Mouse (Mus musculus) kidney, postnatal 36 days (tissue): Measurements from ENCODE around the gene Prrx1.

Source experiments
- DNase-seq, 2 experiments: peaks; one replicate each; pipeline ENCODE4 v3.0.0; 2021 to 2022; ENCODE audit warnings: mixed read lengths in 2 of 2

The Prrx1 gene

DNA sequence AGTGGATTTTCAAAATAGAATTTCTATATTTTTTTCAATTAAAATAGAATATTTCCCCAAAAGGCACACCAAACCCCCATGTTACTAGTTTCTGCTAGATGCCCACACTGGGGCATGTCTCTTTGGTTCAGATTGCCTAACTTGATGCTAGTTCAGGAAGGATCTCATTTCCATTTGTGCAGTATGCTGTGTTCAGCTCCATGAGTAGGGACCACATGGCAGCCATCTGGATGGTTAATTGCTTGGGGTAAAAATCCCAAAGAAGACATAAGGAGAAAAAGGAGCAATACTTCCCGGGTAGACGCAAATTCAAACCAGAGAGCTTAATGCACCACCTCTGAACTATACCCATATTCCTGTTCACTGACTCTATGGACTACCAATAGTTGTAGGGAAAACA lies 57.6 kb downstream of the Prrx1 start:
- no peak for DNase-seq

DNA sequence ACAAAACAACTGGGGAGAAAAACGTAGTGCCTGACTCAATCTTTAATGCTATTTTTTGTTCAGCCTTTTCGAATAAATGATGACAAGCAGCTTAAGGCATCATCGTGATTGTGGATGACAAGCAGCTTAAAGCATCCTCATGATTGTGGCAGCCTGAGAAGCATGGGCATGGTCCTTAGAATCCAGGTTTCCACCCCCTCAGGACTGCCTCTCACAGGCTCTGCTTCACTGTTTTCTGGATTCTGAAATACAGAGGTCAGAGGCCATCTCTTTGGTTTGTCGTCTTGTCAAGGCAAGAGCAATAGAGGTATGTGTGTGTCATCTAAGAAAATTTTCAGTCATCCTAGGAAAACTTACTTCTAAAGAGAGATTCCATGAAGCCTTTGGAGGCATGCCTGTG lies 60.7 kb downstream of the Prrx1 start:
- DNase-seq, result no peak

DNA sequence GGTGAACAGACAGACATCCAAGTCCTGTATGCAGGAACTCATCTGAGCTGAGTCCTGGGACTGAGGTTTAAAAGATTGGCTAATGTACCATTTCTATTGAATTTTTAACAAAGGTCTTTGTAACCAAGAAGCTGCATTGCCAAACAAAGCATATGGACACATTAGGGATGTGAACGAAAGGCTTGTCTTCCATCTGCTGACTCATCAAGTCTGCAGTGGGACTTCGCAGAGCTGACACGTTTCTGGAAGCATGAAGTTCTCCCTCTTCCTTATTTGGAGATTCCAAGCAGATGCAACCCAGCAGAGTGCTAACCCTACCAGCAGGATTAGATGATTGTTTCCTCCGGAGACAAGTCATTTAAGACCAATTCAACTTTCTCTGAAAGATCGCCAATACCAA lies 61.2 kb downstream of the Prrx1 start:
- DNase-seq, result no peak

DNA sequence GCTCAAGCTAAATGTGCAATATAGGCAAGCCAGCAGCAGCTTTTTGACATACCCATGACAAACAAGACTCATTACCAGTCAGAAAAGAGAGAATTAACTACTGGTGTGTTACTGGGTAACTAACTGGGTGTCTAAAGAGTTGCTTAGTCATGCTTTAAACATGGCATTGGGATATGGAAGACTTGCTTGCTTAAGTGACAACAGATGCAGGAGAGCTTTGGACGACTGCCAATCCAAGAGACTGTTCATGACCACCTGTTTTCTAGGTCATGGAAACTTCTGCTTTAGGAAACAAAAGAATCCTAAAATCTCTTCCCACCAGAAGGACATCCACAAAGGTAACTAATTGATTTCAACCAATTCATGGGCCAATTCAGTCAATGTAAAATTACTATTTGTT lies 61.7 kb downstream of the Prrx1 start:
- DNase-seq, result no peak

DNA sequence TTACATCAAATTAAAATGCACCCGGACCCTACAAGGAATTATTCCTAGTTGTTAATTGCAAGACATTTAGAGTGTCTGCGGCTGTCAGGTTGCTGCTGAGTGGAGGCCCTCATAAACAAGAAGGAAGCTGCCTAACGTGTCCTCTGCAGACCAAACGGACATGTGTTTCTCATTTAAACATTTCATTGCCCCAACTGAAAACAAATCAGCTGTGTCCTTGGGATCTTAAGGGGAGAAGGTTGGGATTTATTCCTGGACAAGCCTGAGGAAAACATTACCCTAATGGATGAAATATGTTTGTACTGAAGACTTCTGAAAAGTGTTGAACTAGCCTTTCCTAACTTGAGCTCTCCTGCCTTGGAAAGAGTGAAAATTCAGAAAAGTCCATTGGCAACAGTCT lies 74.6 kb downstream of the Prrx1 start:
- DNase-seq, result no peak

DNA sequence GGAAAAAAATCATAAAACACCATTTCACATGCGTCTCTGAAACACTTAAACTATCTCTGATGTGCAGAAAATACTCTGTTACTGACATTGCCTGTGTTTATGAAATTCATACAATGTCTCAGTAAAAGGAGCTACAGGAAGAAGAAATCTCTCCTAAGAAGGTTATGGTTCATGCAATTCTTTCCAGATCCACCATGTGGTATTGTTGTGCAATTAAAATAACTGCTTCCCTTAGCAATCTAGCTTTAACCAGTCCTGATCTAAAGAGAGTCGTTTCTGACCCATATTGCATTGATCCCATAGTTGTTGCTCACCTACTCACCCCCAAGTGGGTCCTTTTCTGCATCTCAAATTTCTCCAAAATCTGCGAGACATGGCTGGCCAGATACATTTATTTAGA lies 82.3 kb downstream of the Prrx1 start:
- no peak for DNase-seq

DNA sequence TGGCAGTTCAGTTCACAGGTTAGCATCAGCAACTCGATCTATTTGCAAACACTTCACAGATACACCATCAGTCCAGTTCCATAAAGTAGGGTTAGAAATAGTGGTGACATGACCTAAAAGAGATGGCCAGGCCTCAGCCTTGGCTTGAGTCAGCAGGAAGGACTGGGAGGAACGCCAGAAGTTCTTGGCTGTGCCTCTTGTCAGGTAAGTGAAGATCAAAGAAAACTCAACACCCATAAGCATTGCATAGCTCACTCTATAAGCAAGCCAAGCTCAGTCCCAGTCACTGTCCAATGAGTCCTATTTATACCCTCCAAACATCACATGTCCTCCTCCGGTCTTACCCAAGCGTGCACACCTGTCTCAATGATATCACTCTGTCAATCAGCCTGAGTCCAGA lies 87.2 kb downstream of the Prrx1 start:
- DNase-seq, result no peak

DNA sequence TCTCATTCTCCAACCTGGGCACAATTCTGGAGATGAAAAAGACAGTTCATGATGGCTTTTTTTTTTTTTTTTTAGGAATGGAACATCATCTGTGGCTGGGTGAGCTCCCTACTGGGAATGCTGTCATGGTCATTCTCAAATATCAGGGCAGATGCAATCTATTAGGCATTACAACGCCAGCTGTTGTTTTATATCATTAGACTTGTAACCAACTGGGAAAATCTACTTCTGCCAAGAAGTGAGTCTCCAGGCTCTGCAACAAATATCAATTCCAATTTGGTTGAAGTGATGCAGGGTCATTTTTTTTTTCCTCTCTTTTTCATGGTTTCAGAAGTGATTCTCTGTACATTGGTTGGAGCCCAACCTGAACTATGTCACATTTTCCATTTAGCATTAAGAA lies 91.7 kb downstream of the Prrx1 start:
- no peak for DNase-seq

DNA sequence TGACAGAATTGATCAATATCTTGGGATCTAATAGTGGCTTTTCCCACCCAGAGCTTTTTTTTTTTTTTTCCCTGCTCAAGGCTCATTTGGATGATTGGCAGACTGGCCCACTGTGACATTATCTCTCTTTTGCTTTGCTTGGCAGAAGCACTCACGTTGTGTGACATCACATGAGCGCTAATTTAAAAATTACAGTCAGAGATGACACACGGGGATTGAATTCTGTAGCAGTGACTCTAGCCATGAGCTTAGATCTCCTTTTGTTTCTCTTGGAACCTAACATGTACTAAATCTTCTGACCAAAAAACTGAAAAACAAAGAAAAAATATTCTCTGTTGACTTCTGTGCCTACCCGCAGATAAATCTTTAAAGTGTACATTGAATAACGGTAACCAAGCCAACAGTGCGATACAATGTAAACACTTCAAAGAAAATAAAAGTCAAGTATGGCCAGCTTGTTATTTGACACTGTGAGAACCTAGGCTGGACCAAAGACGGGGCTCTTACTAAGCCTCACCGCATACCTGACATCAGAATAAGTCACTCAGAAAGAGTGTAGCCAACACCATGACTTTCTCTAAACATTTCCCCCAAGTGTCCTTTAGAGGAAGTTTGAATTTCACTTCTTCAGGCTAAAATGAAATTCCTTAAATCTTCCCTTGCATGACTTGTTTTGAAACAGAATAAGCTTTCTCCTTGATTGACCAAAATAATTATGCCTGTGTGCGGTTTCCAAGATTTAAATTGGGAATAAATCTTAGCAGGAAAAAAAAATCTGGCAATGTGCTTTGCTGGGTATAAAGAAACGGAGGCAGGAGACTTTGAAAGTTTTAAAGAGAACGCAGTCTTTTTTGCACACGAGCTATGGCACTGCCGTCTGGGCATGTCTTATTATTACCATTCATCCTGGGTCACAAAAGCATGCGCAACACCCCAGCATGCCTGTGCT lies 104.3 kb downstream of the Prrx1 start:
- DNase-seq, result no peak

DNA sequence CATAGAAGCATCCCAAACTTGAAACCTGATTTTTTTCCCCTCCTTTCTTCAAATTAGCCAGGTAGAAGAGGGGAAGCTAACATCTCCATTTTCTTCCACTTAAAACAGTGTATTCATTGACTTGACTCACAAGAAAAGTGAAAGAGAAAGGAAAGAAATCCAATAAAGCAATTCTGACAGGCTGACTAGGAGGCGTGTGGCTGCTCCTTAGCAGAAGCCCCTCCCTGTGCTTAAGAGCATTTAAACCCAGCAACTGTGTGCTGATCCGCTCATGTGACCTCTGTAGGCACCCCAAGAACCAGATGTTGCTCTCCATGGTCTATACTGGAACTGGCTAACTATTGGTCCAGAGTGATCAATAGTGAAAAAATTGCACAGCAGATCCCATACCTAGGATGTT lies 114.7 kb downstream of the Prrx1 start:
- no peak for DNase-seq

DNA sequence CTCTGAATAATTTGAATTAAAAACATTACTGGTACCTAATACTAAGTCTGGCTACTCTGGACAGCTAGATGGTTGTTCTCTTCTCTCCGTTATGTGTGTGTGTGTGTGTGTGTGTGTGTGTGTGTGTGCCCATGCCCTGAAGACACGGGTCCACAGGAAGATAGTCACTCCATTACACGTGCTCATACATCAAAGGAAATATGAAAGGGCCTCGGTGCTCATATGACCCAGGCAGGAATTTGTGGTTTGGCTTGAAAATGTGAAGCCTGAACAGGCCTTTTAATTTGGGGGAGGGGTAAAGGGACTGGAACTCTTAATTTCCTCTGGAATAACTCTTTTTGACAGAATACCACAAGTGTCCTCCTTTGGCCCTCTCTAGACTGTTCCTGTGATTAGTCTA lies 115.5 kb downstream of the Prrx1 start:
- DNase-seq, result peak in 1 of 2 experiments; percentile 1
